Mouse (Mus musculus) hindbrain, embryonic 16.5 days (tissue): ENCODE data around the gene Stard13. TPM values are rescaled to one million over a fixed set of nuclear protein-coding genes. Genes with fewer than 3 reads are reported as not detected.
A peak's percentile ranks its signal among the peaks of the same experiment; 100 is the strongest.

Source experiments
- ATAC-seq: fragments of 200-750 bp; cut with Nextera tagmentation; 2 replicates; pipeline ENCODE4 v1.8.0; 2017; ENCODE audit warnings: moderate TSS enrichment, moderate library complexity
- H3K27ac ChIP-seq: fragments of 300-500 bp; sonication (generic); 2 replicates; pipeline ENCODE4 v1.5.1; 2014; ENCODE audit warnings: low read depth, mild to moderate bottlenecking, control low read depth, low read length, moderate library complexity
- H3K27me3 ChIP-seq: fragments of 300-500 bp; sonication (generic); replicated peaks from 2 replicates; pipeline ENCODE4 v1.6.1; 2014; ENCODE audit warnings: low read length; ENCODE audit not compliant: control insufficient read depth, insufficient read depth
- H3K36me3 ChIP-seq: fragments of 300-500 bp; sonication (generic); 2 replicates; pipeline ENCODE4 v1.6.1; 2014; ENCODE audit warnings: mild to moderate bottlenecking, low read length, moderate library complexity, mixed read lengths; ENCODE audit not compliant: control insufficient read depth, insufficient read depth
- H3K4me1 ChIP-seq: fragments of 300-500 bp; sonication (generic); 2 replicates; pipeline ENCODE4 v1.6.1; 2014; ENCODE audit warnings: low read depth, low read length; ENCODE audit not compliant: control insufficient read depth, insufficient read depth
- H3K4me2 ChIP-seq: fragments of 300-500 bp; sonication (generic); 2 replicates; pipeline ENCODE4 v1.6.1; 2014; ENCODE audit warnings: mild to moderate bottlenecking, low read length, control low read depth, moderate library complexity
- H3K4me3 ChIP-seq: fragments of 300-500 bp; sonication (generic); 2 replicates; pipeline ENCODE4 v1.5.1; 2014; ENCODE audit warnings: mild to moderate bottlenecking, low read length, control low read depth, moderate library complexity
- H3K9ac ChIP-seq: fragments of 300-500 bp; sonication (generic); 2 replicates; pipeline ENCODE4 v1.6.1; 2014; ENCODE audit warnings: low read depth, mild to moderate bottlenecking, control low read depth, low read length, moderate library complexity
- H3K9me3 ChIP-seq: fragments of 300-500 bp; sonication (generic); 2 replicates; pipeline ENCODE4 v1.6.1; 2014; ENCODE audit warnings: mild to moderate bottlenecking, low read length, moderate library complexity; ENCODE audit not compliant: control insufficient read depth
- WGBS: fragments of 180-500 bp; shearing (Covaris S2); extraction: QIAGEN DNeasy Blood & Tissue Kit; methylation state at CpG from one replicate; pipeline ENCODE4 v1.1.7; 2014; 5-methylcytosine and 5-hydroxymethylcytosine counted together
- polyA plus RNA-seq: library from polyadenylated mRNA; unstranded; fragments of >200 nt; fragmentation: Nextera tagmentation; extraction: Ambion mirVana; gene quantifications from 2 replicates; pipeline ENCODE4 v1.2.1, GENCODE M21; 2015

The Stard13 gene
- polyA plus RNA-seq, 1 experiment from 2014 or later = 6.1 TPM

DNA sequence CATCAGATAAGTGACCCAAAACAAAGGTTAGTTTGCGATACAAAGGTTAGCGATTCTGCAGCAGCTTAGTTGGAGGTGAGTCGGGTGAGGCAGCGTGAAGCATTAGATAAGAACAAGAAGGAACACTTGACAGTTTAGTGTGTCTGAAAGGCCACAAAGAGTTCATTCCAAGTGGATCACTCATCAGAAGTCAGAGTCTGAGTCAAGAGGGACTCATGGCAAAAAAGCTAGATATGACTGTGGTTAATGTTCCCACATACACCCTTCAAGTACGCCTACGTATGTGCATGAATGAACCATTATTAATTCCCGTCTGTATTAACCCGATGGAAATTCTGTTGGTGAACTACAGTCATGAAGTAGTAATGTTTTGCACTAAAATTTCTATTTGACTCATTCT is 18.0 kb upstream of the Stard13 start:
- H3K9me3 ChIP-seq = no peaks in the 10 kb centered on the region
- H3K4me3 ChIP-seq = no peak overlapping the region
- no peak overlapping the region for H3K27ac ChIP-seq
- no peaks in the 10 kb centered on the region for H3K27me3 ChIP-seq
- WGBS = 93% methylated on average over 8 of the region's 8 CpGs
- no peaks in the 10 kb centered on the region for H3K36me3 ChIP-seq
- no peak overlapping the region for H3K9ac ChIP-seq
- no peak for ATAC-seq
- no peak overlapping the region for H3K4me2 ChIP-seq
- no peaks in the 10 kb centered on the region for H3K4me1 ChIP-seq

DNA sequence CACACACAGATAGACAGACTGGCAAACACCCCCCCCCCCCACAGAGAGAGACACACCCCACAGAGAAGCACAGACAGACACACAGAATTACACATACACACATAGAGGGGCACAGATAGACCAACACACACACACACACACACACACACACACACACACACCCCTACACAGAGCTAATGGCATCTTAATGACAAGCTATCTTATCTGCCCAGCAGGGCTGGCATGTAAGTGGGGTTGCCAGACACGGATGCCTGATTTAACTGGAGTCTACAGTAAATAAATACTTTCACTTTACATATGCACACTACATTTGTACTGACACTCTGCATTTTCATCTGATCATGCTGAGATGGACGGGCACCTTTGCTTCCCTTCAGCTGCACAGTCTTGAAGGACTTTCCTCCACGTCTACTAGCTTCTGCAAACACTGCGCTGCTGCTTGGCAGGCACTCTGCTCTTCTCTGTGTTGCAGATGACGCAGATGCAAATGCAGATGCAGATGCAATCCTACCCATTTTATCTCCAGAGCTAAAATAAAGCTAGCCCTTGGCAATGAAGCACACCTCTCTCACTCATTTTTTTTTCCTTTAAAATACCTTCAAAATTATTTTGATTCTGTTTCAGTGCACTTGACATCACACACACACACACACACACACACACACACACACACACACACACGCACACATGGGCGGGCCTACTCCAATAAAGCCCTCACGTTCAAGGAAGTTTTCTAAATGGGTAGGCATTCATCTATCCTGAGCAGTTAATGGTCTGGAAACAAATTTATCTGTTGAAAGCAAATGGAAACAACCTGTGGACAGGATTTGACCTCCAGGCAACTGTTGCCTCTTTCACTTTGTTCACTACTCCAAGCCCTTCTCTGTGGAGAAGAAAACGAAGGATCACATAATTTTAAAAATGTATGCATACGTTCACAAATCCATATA is 15.3 kb upstream of the Stard13 start:
- no peak overlapping the region for H3K9ac ChIP-seq
- H3K27me3 ChIP-seq = no peaks in the 10 kb centered on the region
- H3K4me3 ChIP-seq = no peak overlapping the region
- no peaks in the 10 kb centered on the region for H3K9me3 ChIP-seq
- H3K36me3 ChIP-seq = no peaks in the 10 kb centered on the region
- no peak overlapping the region for H3K27ac ChIP-seq
- no peak for ATAC-seq
- 55% methylated on average over 10 of the region's 10 CpGs for WGBS
- no peak overlapping the region for H3K4me2 ChIP-seq
- no peaks in the 10 kb centered on the region for H3K4me1 ChIP-seq

DNA sequence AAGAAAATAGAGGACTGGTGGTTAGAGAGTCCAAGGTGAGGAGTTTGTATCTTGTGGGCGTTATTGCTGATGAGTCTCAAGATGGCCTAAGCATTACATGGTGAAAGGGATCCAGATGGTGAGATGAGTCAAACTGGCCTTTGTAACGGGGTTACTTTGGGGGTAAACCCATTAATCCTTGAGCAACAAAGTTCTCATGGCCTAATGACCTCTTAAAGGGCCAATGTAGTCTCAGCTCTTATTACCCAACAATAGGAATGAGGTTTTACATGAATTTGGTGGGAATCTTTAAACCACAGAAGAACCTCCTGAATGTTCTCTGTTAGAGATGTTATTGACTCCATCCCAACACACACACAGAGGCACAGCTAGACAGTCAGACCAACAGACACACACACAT is 14.4 kb upstream of the Stard13 start:
- H3K9me3 ChIP-seq = no peaks in the 10 kb centered on the region
- no peaks in the 10 kb centered on the region for H3K36me3 ChIP-seq
- no peak overlapping the region for H3K4me2 ChIP-seq
- no peak overlapping the region for H3K27ac ChIP-seq
- 69% methylated on average over 2 of the region's 2 CpGs for WGBS
- no peaks in the 10 kb centered on the region for H3K4me1 ChIP-seq
- H3K27me3 ChIP-seq = no peaks in the 10 kb centered on the region
- H3K4me3 ChIP-seq = no peak overlapping the region
- H3K9ac ChIP-seq = no peak overlapping the region
- ATAC-seq = no peak

DNA sequence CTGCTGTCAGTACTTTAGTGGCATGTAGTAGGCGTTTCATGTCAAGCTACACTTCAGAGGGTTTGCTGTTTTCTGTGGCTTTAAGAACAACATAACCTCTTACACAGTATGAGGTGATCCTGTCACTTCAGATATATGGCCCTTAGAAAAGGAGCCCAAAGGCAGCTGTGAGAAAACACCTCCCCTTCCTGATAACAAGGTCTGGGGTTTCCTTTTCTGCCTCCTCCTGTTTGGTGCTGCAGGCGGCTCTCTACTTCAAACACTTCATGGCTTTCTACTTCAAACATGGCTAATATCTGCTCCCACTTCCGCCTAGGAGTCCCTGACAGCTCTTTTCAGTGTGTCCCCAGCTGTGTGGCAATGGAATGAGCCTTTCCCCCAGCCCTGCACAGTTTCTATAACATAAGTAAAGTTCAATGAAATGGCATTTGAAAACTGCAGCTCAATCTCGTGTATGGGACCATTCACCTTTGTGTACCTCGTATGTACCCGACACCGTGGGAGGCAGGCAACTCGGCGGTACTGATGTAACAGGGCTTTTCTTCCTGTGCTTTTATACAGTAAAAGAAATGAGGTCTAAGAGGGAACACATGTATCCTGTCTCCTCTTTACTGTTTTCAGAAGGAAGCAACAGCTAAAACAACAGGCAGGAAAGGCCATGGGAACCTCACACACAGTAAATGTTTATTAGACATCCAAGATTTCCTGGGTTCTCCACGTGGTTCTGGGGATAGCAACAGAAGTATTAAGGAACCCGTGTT is 13.7 kb upstream of the Stard13 start:
- H3K4me3 ChIP-seq = no peak overlapping the region
- 59% methylated on average over 11 of the region's 11 CpGs for WGBS
- H3K4me2 ChIP-seq = no peak overlapping the region
- H3K9me3 ChIP-seq = no peaks in the 10 kb centered on the region
- H3K27me3 ChIP-seq = no peaks in the 10 kb centered on the region
- H3K9ac ChIP-seq = no peak overlapping the region
- no peaks in the 10 kb centered on the region for H3K36me3 ChIP-seq
- peak overlapping the region; percentile 27; the same call in 1 of the 2 replicates for H3K27ac ChIP-seq
- ATAC-seq = no peak
- no peaks in the 10 kb centered on the region for H3K4me1 ChIP-seq

DNA sequence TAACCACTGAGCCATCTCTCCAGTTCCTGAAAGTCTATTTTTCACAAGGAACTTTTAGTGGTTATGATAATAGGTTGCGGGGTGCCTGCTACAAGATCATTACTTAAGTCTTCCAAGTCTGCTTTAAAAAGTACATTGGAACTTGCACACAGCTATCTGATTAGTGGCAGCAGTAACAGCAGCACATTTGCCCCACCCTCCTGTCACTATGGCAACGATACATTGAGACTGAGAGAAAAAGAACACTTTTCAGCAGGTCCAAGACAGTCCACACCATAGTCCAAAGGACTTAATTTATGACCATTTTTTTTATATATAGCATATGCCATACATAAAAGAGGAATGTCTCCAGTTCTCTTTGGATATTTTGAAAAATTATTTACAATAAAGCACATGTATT is 12.7 kb upstream of the Stard13 start:
- Histone ChIP-seq H3K4me1 (no peaks in the 10 kb centered on the region), H3K27me3 (no peaks in the 10 kb centered on the region), H3K9ac (no peak overlapping the region), H3K36me3 (no peaks in the 10 kb centered on the region), H3K9me3 (no peaks in the 10 kb centered on the region), H3K27ac (no peak overlapping the region), H3K4me3 (no peak overlapping the region), H3K4me2 (no peak overlapping the region)
- no peak for ATAC-seq
- 82% methylated on average over 2 of the region's 2 CpGs for WGBS

DNA sequence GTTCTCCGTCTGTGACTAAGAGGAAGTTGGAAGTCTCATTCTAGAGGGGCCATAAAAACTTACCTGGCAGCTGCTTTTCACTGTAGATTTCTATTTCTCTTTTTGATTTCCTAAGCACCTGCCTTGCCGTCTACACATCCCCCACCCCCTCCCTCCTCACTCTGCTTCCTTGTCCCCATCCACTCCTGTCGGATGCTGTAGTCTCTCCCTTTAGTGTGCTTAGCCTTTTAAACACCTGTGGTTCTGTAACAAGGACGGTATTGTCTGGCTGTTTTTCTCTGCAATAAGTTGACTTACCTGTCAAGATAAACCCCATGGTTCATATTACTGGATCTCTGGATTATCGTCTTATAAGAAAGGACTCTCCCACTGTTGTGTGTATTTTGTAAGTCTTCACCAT is 11.9 kb upstream of the Stard13 start:
- no peak overlapping the region for H3K9ac ChIP-seq
- no peaks in the 10 kb centered on the region for H3K4me1 ChIP-seq
- H3K4me2 ChIP-seq = no peak overlapping the region
- ATAC-seq = no peak
- no peaks in the 10 kb centered on the region for H3K27me3 ChIP-seq
- no peaks in the 10 kb centered on the region for H3K9me3 ChIP-seq
- H3K27ac ChIP-seq = no peak overlapping the region
- H3K36me3 ChIP-seq = no peaks in the 10 kb centered on the region
- no peak overlapping the region for H3K4me3 ChIP-seq
- 93% methylated on average over 5 of the region's 5 CpGs for WGBS

GRCm38 (mm10) chr5:151238730-151239129 is 5.1 kb upstream of the Stard13 start:
- no peak overlapping the region for H3K27ac ChIP-seq
- no peak overlapping the region for H3K9ac ChIP-seq
- H3K36me3 ChIP-seq = no peaks in the 10 kb centered on the region
- no peaks in the 10 kb centered on the region for H3K27me3 ChIP-seq
- no peaks in the 10 kb centered on the region; the same call in 1 of the 2 replicates for H3K4me1 ChIP-seq
- no peaks in the 10 kb centered on the region for H3K9me3 ChIP-seq
- no peak overlapping the region for H3K4me2 ChIP-seq
- WGBS = 84% methylated on average over 9 of the region's 9 CpGs
- ATAC-seq = no peak
- no peak overlapping the region for H3K4me3 ChIP-seq

GRCm38 (mm10) chr5:151236411-151236810 is 2.8 kb upstream of the Stard13 start:
- Histone ChIP-seq H3K9ac (no peak overlapping the region), H3K4me2 (no peak overlapping the region), H3K27me3 (no peaks in the 10 kb centered on the region), H3K27ac (no peak overlapping the region), H3K4me1 (peaks cover 5% of the 10 kb centered on the region), H3K4me3 (no peak overlapping the region), H3K9me3 (no peaks in the 10 kb centered on the region), H3K36me3 (no peaks in the 10 kb centered on the region)
- WGBS = 77% methylated on average over 5 of the region's 5 CpGs
- no peak for ATAC-seq

- H3K27ac ChIP-seq = no peak overlapping the region
- ATAC-seq = no peak
- H3K4me3 ChIP-seq = peak overlapping the region; percentile 63
- no peaks in the 10 kb centered on the region for H3K27me3 ChIP-seq
- no peaks in the 10 kb centered on the region for H3K9me3 ChIP-seq
- 31% methylated on average over 9 of the region's 13 CpGs for WGBS
- H3K4me1 ChIP-seq = peaks cover 5% of the 10 kb centered on the region
- peak overlapping the region; percentile 97 for H3K4me2 ChIP-seq
- H3K9ac ChIP-seq = peak overlapping the region; percentile 38
- no peaks in the 10 kb centered on the region for H3K36me3 ChIP-seq
These were observed 898 bp downstream of the Stard13 start for GRCm38 (mm10) chr5:151232576-151233299.
